Mouse (Mus musculus) frontal cortex, adult (tissue): Measurements from ENCODE around the gene Klra2.
"Not testable (repeated sequence)": the region's sequence is repeated elsewhere in the genome, so short reads cannot be mapped to it uniquely, and the experiment has no call there.

Experiments
- ATAC-seq: cut with Nextera tagmentation; 2 replicates; pipeline ENCODE4 v1.9.2; 2017; ENCODE audit warnings: mild to moderate bottlenecking, moderate library complexity, mixed read lengths; ENCODE audit not compliant: low TSS enrichment

Klra2 gene

DNA sequence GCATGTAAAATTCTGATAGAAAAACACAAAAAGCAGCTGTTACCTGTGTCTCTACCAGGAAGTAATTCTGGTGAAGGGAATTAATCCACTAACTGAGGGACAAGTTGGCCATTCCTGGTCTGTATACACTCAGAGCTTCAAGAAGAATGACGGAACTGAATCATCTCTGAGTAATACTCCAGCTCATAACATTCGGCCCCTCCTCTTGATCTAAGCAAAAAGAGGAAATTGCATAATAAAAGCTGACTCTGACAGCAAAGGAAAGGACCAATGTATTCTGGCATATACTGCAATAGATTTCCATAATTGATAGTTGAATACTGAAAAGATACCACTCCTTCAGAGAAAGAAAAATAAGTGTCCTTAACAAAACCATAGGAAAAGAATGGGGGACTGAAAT is at the start of gene Klra2:
Klra2 (minus strand) TSS at position 157 of the 400 bp plus-strand sequence.
- ATAC-seq, result no peak

DNA sequence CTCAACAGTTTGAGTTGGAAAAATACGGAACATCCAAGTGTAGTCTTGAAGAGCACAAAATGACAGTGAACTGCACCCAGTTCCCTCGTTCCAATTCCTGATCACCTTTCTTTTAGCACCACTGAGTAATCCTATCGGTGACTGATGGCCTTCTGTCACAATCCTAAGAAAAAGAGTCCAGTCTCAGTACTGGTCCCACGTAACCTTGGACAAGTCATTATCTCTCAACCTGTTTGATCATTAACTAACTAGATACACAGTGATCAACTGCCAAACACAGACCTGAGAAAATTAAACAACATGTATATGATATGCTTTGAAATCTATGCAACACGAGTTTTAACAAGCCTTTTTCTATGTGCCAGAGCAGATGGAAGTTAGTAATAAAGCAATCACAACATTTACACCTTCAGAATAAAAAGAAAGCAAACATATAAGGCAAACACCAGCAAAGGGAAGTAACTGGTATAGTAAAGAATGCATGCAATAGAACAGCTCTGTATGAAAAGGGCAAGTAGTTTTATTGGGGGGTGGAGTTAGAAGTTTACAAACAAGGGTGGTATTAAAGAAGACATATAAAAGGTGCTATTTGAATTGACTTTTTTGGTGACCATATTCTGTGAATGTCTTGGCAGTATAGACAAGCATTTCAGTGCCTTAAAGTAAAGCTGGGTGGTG is 47.4 kb upstream of the Klra2 start:
- no peak for ATAC-seq

DNA sequence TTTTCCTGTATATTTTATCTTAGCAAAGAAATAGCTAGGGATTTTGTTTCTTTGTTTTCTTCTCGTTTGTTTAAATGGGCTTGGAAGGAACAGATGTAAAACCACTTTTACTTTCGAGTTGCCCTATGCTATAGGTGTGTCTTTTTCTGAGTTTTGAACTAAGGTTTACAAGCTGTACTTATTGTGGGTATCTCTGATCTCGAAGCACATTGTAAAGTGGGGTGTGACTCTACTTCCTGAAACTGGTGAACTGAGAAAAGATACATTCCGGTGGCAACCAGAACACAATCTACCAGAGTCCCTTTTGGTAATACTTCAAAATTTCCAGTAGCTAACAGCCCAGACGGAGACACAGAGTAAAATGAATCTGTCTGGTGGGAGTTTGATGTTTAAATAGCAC is 46.8 kb upstream of the Klra2 start:
- ATAC-seq, result no peak

DNA sequence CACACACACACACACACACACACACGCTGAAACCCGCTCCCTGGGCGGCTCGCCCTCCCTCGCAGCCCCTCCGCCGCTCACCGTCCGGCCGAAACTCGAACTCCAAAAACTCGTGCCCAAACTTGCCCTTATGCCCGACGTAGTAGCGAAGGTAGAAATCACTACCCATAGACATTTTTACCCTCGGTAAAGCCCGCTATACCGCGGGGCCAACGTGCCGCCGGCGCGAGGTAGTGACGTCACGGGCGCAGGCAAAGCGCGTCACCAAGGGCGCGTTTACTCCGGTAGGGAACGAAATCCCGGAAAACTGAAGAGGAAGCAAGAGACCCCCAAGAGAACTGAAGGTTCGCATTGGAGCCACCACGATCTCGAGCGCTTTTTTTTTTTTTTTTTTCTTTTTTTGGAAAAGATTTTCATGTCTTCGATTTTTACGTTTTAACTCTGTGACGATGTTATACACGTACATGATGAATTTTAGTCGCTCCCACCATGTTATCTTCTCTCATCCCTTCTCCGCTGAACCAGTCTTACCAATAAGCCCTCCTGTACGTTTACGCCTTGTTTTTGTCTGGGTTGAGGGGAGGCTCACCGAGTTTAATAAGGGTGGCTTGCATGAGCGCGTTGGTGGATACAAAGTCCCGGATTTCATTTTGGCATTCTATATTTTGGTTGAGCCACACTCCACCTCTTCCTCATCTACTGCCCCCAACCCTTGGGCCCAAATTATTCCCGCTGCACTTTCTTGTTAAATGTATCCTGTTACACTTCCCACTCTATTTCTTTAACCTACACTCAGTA is 46.0 kb upstream of the Klra2 start, which contains the start of gene Magohb:
Magohb (minus strand) TSS at position 254 of the 798 bp plus-strand sequence.
- ATAC-seq, result peak; percentile 81

DNA sequence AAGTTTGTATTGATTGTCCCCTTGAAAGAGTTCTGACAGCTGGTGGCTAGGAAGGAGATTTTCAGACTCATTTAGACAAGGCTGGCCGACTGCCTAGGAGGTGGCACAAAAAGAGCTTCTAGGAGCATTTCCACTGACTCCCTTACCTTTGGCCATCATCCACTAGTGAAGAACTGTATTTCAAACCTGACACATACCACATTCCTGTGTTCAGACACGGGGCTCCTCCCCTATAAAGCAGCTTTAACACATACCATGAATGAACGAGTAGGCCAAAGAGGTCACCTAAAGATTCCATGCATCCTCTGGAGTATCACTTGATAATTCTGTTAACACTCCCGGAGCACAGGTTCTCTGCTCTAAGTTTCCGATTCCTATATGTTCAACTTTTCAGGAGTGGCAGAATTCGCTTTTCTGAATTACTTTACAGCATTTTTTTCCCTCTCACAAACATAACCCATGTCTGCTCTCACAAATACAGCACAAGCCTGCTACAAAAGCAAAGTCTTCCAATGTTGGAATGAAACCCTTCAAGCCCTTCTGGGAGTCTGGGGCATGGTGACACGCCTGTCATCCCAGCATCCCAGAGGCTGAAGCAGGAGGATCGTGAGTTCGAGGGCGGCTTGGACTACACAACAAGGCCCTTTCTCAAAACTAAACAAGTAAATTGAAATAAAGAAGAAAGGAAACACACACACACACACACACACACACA is 45.3 kb upstream of the Klra2 start:
- ATAC-seq, result peak; percentile 18; the same call in 1 of the 2 replicates

DNA sequence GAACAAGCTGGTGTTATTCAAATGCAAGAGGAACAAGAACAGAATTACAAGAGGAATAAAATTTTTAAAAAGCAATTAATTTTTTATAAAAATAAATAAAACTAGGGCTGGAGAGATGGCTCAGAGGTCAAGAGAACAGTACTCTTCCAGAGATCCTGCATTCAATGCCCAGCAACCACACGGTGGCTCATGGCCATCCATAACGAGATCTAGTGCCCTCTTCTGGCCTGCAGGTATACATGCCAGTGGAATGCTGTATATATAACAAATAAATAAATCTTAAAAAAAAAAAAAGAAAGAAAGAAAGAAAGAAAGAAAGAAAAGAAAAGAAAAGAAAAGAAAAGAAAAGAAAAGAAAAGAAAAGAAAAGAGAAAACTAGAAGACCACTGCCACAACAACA is 43.3 kb upstream of the Klra2 start:
- peak; percentile 71 for ATAC-seq

DNA sequence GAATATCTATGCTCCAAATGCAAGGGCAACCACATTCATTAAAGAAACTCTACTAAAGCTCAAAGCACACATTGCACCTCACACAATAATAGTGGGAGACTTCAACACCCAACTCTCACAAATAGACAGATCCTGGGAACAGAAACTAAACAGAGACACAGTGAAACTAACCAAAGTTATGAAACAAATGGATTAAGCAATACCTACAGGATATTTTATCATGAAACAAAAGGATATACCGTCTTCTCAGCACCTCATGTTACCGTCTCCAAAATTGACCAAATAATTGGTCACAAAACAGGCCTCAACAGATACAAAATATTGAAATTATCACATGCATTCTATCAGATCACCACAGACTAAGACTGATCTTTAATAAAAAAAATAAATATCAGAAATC is 31.0 kb upstream of the Klra2 start:
- not testable (repeated sequence) for ATAC-seq

DNA sequence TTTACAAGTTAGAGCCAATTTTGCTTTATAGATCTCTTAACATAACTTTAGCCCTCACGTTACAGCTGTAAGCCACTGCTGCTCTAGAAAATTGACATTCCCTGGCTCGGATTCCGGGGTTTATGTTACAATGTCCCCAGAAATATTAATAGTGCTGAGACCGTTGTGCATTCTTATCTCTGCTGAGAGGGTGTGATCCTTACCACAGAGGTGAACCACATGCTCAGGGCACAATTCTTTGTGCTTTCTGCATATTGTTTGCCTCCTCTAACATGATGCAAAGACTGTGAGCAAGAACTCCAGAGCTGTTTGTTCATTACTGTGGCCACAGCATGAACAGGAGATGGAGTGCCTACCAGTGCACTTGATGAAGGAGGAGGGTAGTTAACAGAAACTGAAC is 29.5 kb upstream of the Klra2 start:
- no peak for ATAC-seq

DNA sequence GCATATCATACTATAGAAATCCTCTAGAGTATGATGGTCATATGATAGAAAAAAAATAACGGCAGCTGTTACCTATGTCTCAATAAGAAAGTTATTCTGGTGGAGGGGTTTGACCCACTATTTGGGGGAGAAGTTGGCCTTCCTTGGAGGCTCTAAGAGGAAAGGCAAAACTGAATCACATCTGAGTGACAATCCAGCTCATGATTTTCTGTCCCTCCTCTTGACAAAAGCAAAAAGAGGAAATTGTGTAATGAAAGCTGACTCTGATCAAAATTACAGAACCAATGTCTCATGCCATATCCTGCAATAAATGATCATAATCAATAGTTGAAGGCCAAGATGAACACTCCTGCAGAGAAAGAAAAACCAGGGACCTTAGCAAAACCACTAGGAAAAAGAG is 25.1 kb upstream of the Klra2 start:
- no peak for ATAC-seq

DNA sequence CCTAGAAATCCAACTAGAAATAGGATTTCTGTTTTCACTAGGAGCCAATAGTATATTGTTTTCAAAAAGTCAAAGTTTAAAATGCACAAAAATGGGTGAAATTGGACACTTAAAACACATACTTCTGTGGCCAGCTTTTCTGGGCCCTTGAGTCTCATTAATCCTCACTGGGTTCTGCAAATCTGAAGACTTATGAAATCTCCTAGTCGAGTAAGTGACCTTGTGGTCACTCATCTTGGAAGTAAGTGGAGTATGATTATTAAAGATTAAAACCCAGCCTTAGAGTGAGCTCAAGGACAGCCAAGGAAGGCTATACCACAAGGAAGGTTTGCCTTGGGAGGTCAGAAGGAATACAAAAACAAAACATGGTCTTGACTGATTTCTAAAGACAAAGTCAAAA is 23.1 kb upstream of the Klra2 start:
- no peak for ATAC-seq

DNA sequence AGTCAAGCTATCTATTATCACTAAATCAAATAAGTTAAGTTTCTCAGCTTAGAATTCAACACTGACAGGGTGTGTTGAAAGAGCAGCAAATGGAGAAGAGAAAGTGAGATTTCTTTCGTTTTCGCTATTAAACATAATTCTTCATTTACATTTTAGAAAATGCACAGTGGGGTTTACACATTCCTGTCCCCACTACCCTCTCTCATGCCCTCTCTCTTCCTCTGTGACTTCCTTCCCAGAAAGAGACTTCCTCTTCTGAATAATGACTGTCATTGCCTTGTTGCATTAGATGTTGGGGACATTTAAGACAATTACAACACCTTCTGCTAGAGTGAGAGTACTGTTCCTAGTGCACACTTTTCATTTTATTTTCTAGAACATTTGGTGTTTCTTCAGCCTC is 22.4 kb upstream of the Klra2 start:
- ATAC-seq, result no peak

DNA sequence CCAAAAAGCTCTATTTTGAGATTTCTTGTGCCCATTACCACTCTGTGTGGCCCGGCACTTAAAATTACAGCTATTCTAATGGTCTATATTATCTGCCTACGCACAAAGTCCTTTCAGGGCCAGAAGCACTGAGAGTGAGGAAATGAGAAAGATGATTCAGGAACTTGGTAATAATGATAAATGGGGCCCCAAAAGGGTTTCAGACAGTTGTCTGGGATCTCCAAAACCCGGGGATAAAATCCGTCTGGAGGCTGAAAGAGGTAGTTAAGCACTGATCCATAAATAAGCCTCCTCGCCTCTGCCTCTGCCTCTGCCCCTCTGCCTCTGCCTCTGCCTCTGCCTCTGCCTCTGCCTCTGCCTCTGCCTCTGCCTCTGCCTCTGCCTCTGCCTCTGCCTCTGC is 17.0 kb upstream of the Klra2 start:
- ATAC-seq, result no peak

DNA sequence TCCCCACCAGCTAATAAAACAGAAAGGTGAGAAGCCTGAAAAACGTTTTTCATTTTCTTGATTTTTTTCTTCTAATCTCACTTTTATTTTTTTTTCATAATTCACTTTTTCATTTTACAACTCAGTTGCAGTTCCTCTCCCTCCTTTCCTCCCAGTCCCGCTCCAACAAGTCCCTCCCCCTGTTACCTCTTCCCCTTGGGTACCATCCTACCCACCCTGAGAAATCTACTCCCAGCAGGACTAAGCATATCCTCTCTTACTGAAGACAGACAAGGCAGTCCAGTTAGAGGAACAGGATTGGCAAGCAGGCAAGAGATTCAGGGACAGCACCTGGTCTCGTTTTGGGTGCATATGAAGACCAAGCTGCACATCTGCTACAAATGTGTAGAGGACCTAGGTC is 15.6 kb upstream of the Klra2 start:
- ATAC-seq, result no peak

DNA sequence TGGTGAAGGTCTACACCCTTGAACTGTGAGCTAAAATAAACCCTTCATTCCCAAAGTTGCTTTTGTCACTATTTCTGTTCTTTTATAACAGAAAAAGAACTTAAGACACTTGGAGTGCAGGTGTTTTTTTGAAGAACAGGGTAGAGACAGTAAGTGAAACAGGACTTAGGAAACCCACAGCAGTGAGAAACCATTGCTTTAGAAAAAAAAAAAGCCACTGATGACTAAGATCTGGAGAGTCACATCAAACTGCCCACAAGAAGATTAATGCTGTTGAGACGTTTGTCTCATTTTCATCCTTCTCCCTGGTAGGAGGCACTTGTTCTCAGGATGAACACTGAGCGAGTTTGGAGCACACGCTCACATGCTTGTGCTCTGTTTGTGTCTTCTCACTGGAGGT is 14.8 kb upstream of the Klra2 start:
- ATAC-seq, result no peak

DNA sequence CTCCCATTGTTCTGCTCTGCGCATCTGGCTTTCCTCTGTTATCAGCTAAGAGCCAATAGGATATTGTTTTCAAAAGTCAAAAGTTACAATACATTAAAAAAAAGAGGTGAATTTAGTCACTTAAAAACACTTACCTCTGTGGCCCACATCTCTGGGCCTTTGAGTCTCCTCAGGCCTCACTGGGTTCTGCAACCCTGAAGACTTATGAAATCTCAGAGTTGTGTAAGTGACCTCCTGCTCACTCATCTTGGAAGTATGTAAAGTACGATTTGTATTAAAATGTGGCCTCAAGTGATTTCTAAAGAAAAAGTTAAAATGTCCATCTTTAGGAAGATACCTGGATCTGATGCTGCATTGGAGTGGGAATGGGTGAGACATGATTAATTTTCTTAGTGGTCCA is 2.1 kb downstream of the Klra2 start:
- ATAC-seq, result no peak
